Mouse (Mus musculus) kidney, adult 11 months (tissue): Measurements from ENCODE around the gene Nrsn1.
"Not testable (repeated sequence)": the region's sequence is repeated elsewhere in the genome, so short reads cannot be mapped to it uniquely, and the experiment has no call there.

ENCODE experiments used
- DNase-seq: peaks from one replicate; pipeline ENCODE4 v3.0.0; 2022

Gene Nrsn1

GRCm38 (mm10) chr13:25270402-25270801 is at the start of gene Nrsn1:
Gene Nrsn1 (minus strand): TSS chr13:25270502.
- DNase-seq: not testable (repeated sequence)

- no peak for DNase-seq
Observed at GRCm38 (mm10) chr13:25312059-25312458, 41.8 kb upstream of the Nrsn1 start.

GRCm38 (mm10) chr13:25310068-25310467 is 39.8 kb upstream of the Nrsn1 start:
- DNase-seq: no peak

GRCm38 (mm10) chr13:25288736-25289135 is 18.4 kb upstream of the Nrsn1 start:
- no peak for DNase-seq

- DNase-seq: no peak
Observed at GRCm38 (mm10) chr13:25274934-25275565, 4.7 kb upstream of the Nrsn1 start.

- no peak for DNase-seq
Observed at GRCm38 (mm10) chr13:25272189-25272588, 1.9 kb upstream of the Nrsn1 start.

- DNase-seq: no peak
Observed at GRCm38 (mm10) chr13:25269569-25270268, 583 bp downstream of the Nrsn1 start.

GRCm38 (mm10) chr13:25269039-25269438 is 1.3 kb downstream of the Nrsn1 start:
- DNase-seq: peak; percentile 11

- DNase-seq: no peak
Observed at GRCm38 (mm10) chr13:25262748-25263147, 7.6 kb downstream of the Nrsn1 start.

GRCm38 (mm10) chr13:25257608-25258007 is 12.7 kb downstream of the Nrsn1 start:
- DNase-seq: no peak

GRCm38 (mm10) chr13:25254478-25255263 is 15.6 kb downstream of the Nrsn1 start:
- DNase-seq: no peak

- DNase-seq: no peak
Observed at GRCm38 (mm10) chr13:25251893-25252292, 18.4 kb downstream of the Nrsn1 start.

- no peak for DNase-seq
Observed at GRCm38 (mm10) chr13:25220186-25220787, 50.0 kb downstream of the Nrsn1 start.

GRCm38 (mm10) chr13:25218394-25218793 is 51.9 kb downstream of the Nrsn1 start:
- DNase-seq: no peak

- no peak for DNase-seq
Observed at GRCm38 (mm10) chr13:25206950-25207349, 63.4 kb downstream of the Nrsn1 start.
